ENCODE assay signal across 8 mouse cellular contexts in genomic region chr7:114415336-114416020, GRCm38 (mm10). TPM values are rescaled to one million over a fixed set of nuclear protein-coding genes. Genes with fewer than 3 reads are reported as not detected.
A peak's percentile ranks its signal among the peaks of the same experiment; 100 is the strongest.
DNase-seq lines count a peak whose midpoint lies in the region; ATAC-seq and TF ChIP-seq lines count a peak whose summit lies in the region.

No protein-coding gene starts in this region.

- peak overlapping the region; percentile 72 for H3K4me3 ChIP-seq in erythroblast, embryonic 14.5 days (replicated peaks)
- H3K4me3 ChIP-seq in cortical plate, adult 2 months (ENCODE audit: insufficient read depth, low read length) = peak overlapping the region; percentile 62
- peak overlapping the region; percentile 75 for H3K4me3 ChIP-seq in liver, adult 2 months (ENCODE audit: insufficient read depth, low read depth, low read length)
- H3K4me3 ChIP-seq in stomach, postnatal 0 days (ENCODE audit: low read depth, low read length) = peak overlapping the region; percentile 87

- TF ChIP-seq CTCF in cortical plate, adult 2 months (IDR thresholded peaks at IDR 0.05; ENCODE audit: extremely low read depth, insufficient read depth, low read length) = no peak
- TF ChIP-seq CTCF in liver, adult 2 months (IDR thresholded peaks at IDR 0.05; ENCODE audit: low read depth, low read length) = no peak
- no peak for TF ChIP-seq CTCF in stomach, postnatal 0 days (IDR thresholded peaks at IDR 0.05; ENCODE audit: low read depth)

- ATAC-seq in erythroblast, adult 5-6 weeks (replicated peaks; ENCODE audit: low FRiP score, poor library complexity, severe bottlenecking) = no peak
- peak; percentile 78 for ATAC-seq in stomach, postnatal 0 days (ENCODE audit: low FRiP score, low TSS enrichment)

- H3K36me3 ChIP-seq in erythroblast, embryonic 14.5 days (ENCODE audit: control insufficient read depth) = no peaks in the 10 kb centered on the region
- H3K36me3 ChIP-seq in liver, adult 2 months (ENCODE audit: control insufficient read depth, insufficient read depth, low read length) = no peaks in the 10 kb centered on the region; the same call in 1 of the 2 replicates
- no peaks in the 10 kb centered on the region for H3K36me3 ChIP-seq in stomach, postnatal 0 days (ENCODE audit: control insufficient read depth, insufficient read depth, low read length)

- H3K4me1 ChIP-seq in erythroblast, embryonic 14.5 days (ENCODE audit: control insufficient read depth) = peaks cover 18% of the 10 kb centered on the region
- no peaks in the 10 kb centered on the region; the same call in 1 of the 2 replicates for H3K4me1 ChIP-seq in cortical plate, adult 2 months (ENCODE audit: control insufficient read depth, insufficient read depth, low read length)
- peaks cover 11% of the 10 kb centered on the region for H3K4me1 ChIP-seq in liver, adult 2 months (ENCODE audit: control insufficient read depth, insufficient read depth, low read length)
- H3K4me1 ChIP-seq in stomach, postnatal 0 days (replicated peaks; ENCODE audit: control insufficient read depth, insufficient read depth) = no peaks in the 10 kb centered on the region

- 1% methylated on average over 96 of the region's 103 CpGs for WGBS in liver, adult 2 months
- WGBS in stomach, postnatal 0 days = under 1% methylated on average over 52 of the region's 103 CpGs

- H3K27me3 ChIP-seq in erythroblast, embryonic 14.5 days (ENCODE audit: control insufficient read depth) = peaks cover 31% of the 10 kb centered on the region
- no peaks in the 10 kb centered on the region for H3K27me3 ChIP-seq in liver, adult 2 months (ENCODE audit: control insufficient read depth, insufficient read depth, low read length)
- no peaks in the 10 kb centered on the region for H3K27me3 ChIP-seq in stomach, postnatal 0 days (ENCODE audit: control insufficient read depth, insufficient read depth, low read length)

- H3K4me2 ChIP-seq in stomach, postnatal 0 days (replicated peaks; ENCODE audit: low read depth) = peak overlapping the region; percentile 99

- TF ChIP-seq EP300 in stomach, postnatal 0 days (optimal IDR thresholded peaks at IDR 0.05) = no peak

- DNase-seq in gastrocnemius, postnatal 4 days (ENCODE audit: low spot score in 2 of 2) = peak; percentile 21 to 44
- DNase-seq in kidney, adult 9 months = peak; percentile 12
- no peak for DNase-seq in liver, adult 2 months (ENCODE audit: extremely low read depth, low read depth, low spot score)
- DNase-seq in naive thymus-derived CD4-positive, alpha-beta T cell, adult 2 months (ENCODE audit: low read depth) = peak; percentile 72
- peak; percentile 59 for DNase-seq in stomach, postnatal 0 days (ENCODE audit: low spot score)

- H3K9ac ChIP-seq in liver, adult 2 months (ENCODE audit: low read depth, low read length) = peak overlapping the region; percentile 98
- peak overlapping the region; percentile 80 for H3K9ac ChIP-seq in stomach, postnatal 0 days (ENCODE audit: low read length)

- TF ChIP-seq POLR2A in cortical plate, adult 2 months (IDR thresholded peaks at IDR 0.05; ENCODE audit: extremely low read depth, insufficient read depth, low read length) = no peak
- TF ChIP-seq POLR2A in liver, adult 2 months (IDR thresholded peaks at IDR 0.05; ENCODE audit: extremely low read depth, insufficient read depth, low read length) = no peak

- H3K9me3 ChIP-seq in erythroblast, embryonic 14.5 days (ENCODE audit: control insufficient read depth, low read length) = no peaks in the 10 kb centered on the region
- H3K9me3 ChIP-seq in stomach, postnatal 0 days (ENCODE audit: control insufficient read depth, low read length) = no peaks in the 10 kb centered on the region

- peaks cover 16% of the 10 kb centered on the region; the same call in 1 of the 2 replicates for H3K79me2 ChIP-seq in liver, adult 2 months (ENCODE audit: control insufficient read depth, insufficient read depth, low read length)

- H3K27ac ChIP-seq in cortical plate, adult 2 months (ENCODE audit: insufficient read depth, low read length) = peak overlapping the region; percentile 87
- H3K27ac ChIP-seq in liver, adult 2 months (replicated peaks; ENCODE audit: insufficient read depth, low read depth, low read length) = peak overlapping the region; percentile 96
- H3K27ac ChIP-seq in stomach, postnatal 0 days (replicated peaks) = peak overlapping the region; percentile 87

RNA-seq across cellular contexts. Expression of gene Pde3b, which starts 0.4 kb away (rescaled TPM):
- 0.01 TPM in 2 replicates for polyA plus RNA-seq in erythroblast, embryonic 14.5 days (2012)
- total RNA-seq in erythroblast, adult 5-6 weeks (2015; ENCODE audit: low replicate concordance) = 7.3 and 8.8 TPM in 2 replicates
- total RNA-seq in erythroblast, adult 5-6 weeks (2017; ENCODE audit: low replicate concordance) = 2.0 and 9.8 TPM in 2 replicates
- polyA plus RNA-seq in cortical plate, adult 2 months (2012; rRNA removed) = 7.3 and 9.1 TPM in 2 replicates
- 1 to 10 TPM; 8.5 to 9.7 TPM for total RNA-seq in gastrocnemius, postnatal 4 days (2021)
- total RNA-seq in liver, adult 2 months (2014; rRNA removed) = 86.2 and 95.7 TPM in 2 replicates
- 15.5 and 16.2 TPM in 2 replicates for polyA plus RNA-seq in liver, adult 2 months (2012; rRNA removed)
- 2.3 and 2.4 TPM in 2 replicates for polyA plus RNA-seq in stomach, postnatal 0 days (2015; fragmentation: Nextera tagmentation; extraction: Ambion mirVana)
